Mouse (Mus musculus) Muller cell, postnatal 12 days (primary cell): ENCODE measurements at regions not wholly inside any gene's neighbourhood (a gene's known extent, or its start where the extent isn't known, plus 50 kb on each side); places are given as distances from the start of the nearest gene placed in this dataset.

Experiments used
- DNase-seq: peaks from one replicate; pipeline ENCODE4 v3.0.0-alpha.2; 2015; ENCODE audit errors: inconsistent ontology term

- DNase-seq = no peak
Measured at GRCm38 (mm10) chr12:32642493-32642892, 176.9 kb upstream of the Nampt start.

GRCm38 (mm10) chr12:32653096-32653495, 166.2 kb upstream of the Nampt start:
- DNase-seq = no peak

GRCm38 (mm10) chr12:32656194-32656593, 163.2 kb upstream of the Nampt start:
- no peak for DNase-seq

- DNase-seq = no peak
Measured at GRCm38 (mm10) chr12:32661782-32662413, 157.4 kb upstream of the Nampt start.

- DNase-seq = no peak
Measured at GRCm38 (mm10) chr12:32666040-32666439, 153.3 kb upstream of the Nampt start.

GRCm38 (mm10) chr12:32677908-32678307, 141.4 kb upstream of the Nampt start:
- no peak for DNase-seq

- no peak for DNase-seq
Measured at GRCm38 (mm10) chr12:32678756-32679155, 140.6 kb upstream of the Nampt start.

GRCm38 (mm10) chr12:32681910-32682309, 137.4 kb upstream of the Nampt start:
- DNase-seq = no peak

- no peak for DNase-seq
Measured at GRCm38 (mm10) chr12:32683375-32683774, 136.0 kb upstream of the Nampt start.

GRCm38 (mm10) chr12:32685788-32686385, 133.5 kb upstream of the Nampt start:
- DNase-seq = no peak

- no peak for DNase-seq
Measured at GRCm38 (mm10) chr12:32689361-32689760, 130.0 kb upstream of the Nampt start.

- DNase-seq = no peak
Measured at GRCm38 (mm10) chr12:32690096-32690495, 129.2 kb upstream of the Nampt start.

- DNase-seq = peak; percentile 12
Measured at GRCm38 (mm10) chr12:32692081-32692819, 127.1 kb upstream of the Nampt start.

- DNase-seq = no peak
Measured at GRCm38 (mm10) chr12:32692962-32693361, 126.4 kb upstream of the Nampt start.

- no peak for DNase-seq
Measured at GRCm38 (mm10) chr12:32693678-32694077, 125.7 kb upstream of the Nampt start.

- no peak for DNase-seq
Measured at GRCm38 (mm10) chr12:32696832-32697231, 122.5 kb upstream of the Nampt start.

GRCm38 (mm10) chr12:32709188-32709587, 110.2 kb upstream of the Nampt start:
- DNase-seq = no peak

- DNase-seq = peak; percentile 48
Measured at GRCm38 (mm10) chr12:32717129-32717921, 102.0 kb upstream of the Nampt start.

GRCm38 (mm10) chr12:32719203-32719602, 100.1 kb upstream of the Nampt start:
- no peak for DNase-seq

GRCm38 (mm10) chr12:32724451-32725188, 94.7 kb upstream of the Nampt start:
- DNase-seq = no peak

- no peak for DNase-seq
Measured at GRCm38 (mm10) chr12:32727539-32727938, 91.8 kb upstream of the Nampt start.
